Mouse (Mus musculus): ENCODE data around the gene Atp5g1.

The Atp5g1 gene

DNA sequence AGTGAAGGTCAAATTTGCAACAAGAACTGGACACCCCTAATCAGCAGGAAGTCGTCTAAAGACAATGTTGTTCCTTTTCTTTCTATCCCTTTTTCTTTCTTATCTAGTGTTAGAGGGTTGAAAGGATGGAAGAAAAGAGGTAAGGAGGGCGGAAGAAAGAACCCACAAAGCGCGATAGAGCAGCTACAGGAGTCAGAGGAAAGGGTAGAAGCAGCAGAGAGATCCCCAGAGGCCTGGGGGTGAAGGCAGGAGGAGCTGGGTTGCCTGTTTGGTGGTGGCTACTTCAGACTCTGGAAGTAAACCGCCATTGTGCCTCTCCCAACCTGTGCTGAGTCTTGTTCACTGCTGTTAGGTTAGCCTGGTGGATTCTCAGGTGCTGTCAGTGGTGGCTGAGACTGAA lies 47.3 kb downstream of the Atp5g1 start:
- no peak for DNase-seq (ENCODE audit: low spot score)

GRCm38 (mm10) chr11:96020622-96021021 lies 54.8 kb downstream of the Atp5g1 start:
- no peak for DNase-seq (ENCODE audit: low spot score)
